Mouse (Mus musculus): ENCODE measurements around the gene Mterf1b.

Gene Mterf1b

DNA sequence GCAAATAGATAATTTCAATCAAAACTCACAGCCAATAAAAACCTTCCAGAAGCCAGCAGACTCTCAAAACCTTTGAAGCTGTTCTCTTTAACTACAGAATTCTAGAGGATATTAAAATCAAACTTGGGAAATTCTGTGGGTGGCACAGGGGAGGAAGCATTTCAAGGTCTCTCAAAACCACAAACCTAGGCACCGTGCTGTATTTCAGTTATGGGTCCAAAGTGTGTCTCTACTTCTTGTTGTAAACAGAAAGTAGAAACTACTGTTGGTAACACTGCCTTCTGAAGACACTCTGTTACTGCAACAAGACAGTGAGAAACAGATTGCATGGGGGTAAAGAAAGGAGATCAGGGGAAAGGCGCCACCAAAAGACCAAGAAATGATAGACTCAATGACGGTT, 52.8 kb downstream of the Mterf1b start:
- CTCF ChIA-PET: no interaction called here

DNA sequence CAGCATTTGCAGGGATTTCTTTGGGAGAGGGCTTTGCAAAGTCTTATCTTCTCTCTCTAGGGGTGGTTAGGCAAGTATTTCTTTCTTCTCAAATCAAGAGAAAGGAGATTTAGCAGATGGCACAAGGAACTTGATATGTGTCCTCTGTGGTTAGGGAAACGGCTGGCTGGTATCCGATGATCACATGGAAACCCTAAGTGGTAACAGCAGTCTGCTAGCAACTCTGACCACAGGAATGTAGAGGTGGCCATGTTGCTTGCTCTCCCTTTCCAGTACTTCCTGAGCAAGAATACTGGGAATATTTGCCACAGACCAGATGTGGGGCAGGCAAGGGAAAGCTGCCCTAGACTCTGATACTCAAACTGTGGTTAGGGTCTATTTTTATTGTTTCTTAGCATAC, 53.9 kb downstream of the Mterf1b start:
- CTCF ChIA-PET: no interaction called here
